Mouse (Mus musculus) embryonic facial prominence, embryonic 12.5 days (tissue): ENCODE data around the gene Slc25a48. TPM values are rescaled to one million over a fixed set of nuclear protein-coding genes. Genes with fewer than 3 reads are reported as not detected.
A peak's percentile ranks its signal among the peaks of the same experiment; 100 is the strongest.

Experiments
- ATAC-seq: fragments of 200-750 bp; cut with Nextera tagmentation; 2 replicates; pipeline ENCODE4 v1.8.0; 2017; ENCODE audit not compliant: insufficient number of reproducible peaks, insufficient read depth, low FRiP score, low TSS enrichment
- H3K27ac ChIP-seq: fragments of 300-500 bp; sonication (generic); 2 replicates; pipeline ENCODE4 v1.5.1; 2016; ENCODE audit warnings: mild to moderate bottlenecking
- H3K27me3 ChIP-seq: fragments of 300-500 bp; sonication (generic); 2 replicates; pipeline ENCODE4 v1.6.1; 2016; ENCODE audit warnings: mild to moderate bottlenecking, moderate library complexity
- H3K36me3 ChIP-seq: fragments of 300-500 bp; sonication (generic); 2 replicates; pipeline ENCODE4 v1.6.1; 2016; ENCODE audit warnings: mild to moderate bottlenecking
- H3K4me1 ChIP-seq: fragments of 300-500 bp; sonication (generic); 2 replicates; pipeline ENCODE4 v1.6.1; 2016
- H3K4me2 ChIP-seq: fragments of 300-500 bp; sonication (generic); replicated peaks from 2 replicates; pipeline ENCODE4 v1.6.1; 2016; ENCODE audit warnings: mild to moderate bottlenecking, moderate library complexity
- H3K4me3 ChIP-seq: fragments of 300-500 bp; sonication (generic); 2 replicates; pipeline ENCODE4 v1.5.1; 2016; ENCODE audit warnings: mild to moderate bottlenecking
- H3K9ac ChIP-seq: fragments of 300-500 bp; sonication (generic); 2 replicates; pipeline ENCODE4 v1.6.1; 2016; ENCODE audit warnings: mild to moderate bottlenecking, moderate library complexity
- H3K9me3 ChIP-seq: fragments of 300-500 bp; sonication (generic); 2 replicates; pipeline ENCODE4 v1.6.1; 2016; ENCODE audit warnings: mild to moderate bottlenecking, moderate library complexity
- WGBS: fragments of 180-500 bp; shearing (Covaris S2); methylation state at CpG from one replicate; pipeline ENCODE4 v1.1.7; 2016; 5-methylcytosine and 5-hydroxymethylcytosine counted together
- polyA plus RNA-seq: library from polyadenylated mRNA; unstranded; fragments of >200 nt; fragmentation: Nextera tagmentation; extraction: Ambion mirVana; gene quantifications from 2 replicates; pipeline ENCODE4 v1.2.1, GENCODE M21; 2016

Slc25a48 gene
- polyA plus RNA-seq: 0.05 and 0.19 TPM in 2 replicates

DNA sequence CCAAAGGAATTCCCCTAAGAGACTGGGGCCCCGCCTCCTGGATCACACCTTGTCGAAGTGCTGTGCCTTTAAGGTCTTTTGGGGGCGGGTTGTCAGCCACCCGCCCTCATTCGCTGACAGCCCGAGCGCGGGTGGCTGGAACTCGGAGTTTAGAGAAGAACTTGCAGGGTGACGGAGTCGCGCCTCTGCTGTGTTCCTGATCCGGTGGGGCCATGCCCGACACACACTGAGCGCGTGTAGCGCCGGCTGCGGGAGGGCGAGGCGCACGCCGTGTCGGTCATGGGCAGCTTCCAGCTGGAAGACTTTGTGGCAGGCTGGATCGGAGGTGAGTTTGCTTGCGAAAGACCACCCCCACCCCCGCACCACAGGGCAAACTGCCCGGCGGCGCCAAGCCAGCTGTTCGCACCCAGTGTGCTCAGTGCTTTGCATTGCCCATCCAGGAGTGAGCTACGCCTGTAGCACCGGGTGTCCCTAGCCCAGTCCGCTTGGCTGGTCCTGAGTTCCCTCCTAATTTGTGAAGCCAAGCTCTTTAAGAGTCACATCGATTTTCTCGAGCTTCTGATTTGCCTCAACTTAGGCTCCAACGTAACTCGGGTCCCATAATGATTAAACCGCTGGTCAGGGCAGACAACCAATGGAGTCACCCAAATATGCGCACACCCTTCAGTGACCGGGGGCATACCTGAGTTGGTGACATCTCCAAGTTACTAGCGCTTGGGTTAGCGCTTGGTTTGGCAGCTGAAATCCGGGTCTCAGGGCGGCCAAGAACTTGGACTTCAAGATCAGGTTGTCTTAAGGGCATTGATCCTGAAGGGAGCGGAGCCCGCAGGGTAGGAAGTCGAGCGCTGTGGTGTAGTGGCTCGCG lies at the start of gene Slc25a48:
Slc25a48 (plus strand) TSS at position 145 of the 865 bp plus-strand sequence.
- Histone ChIP-seq H3K4me2 (peak within 1 kb of the TSS; percentile 65), H3K27me3 (peaks cover 62% of the 10 kb centered on the region), H3K4me3 (peak within 1 kb of the TSS; percentile 40), H3K27ac (no peak within 1 kb of the TSS), H3K4me1 (peaks cover 21% of the 10 kb centered on the region; the same call in 1 of the 2 replicates), H3K9ac (peak within 1 kb of the TSS; percentile 29; the same call in 1 of the 2 replicates), H3K36me3 (no peaks in the 10 kb centered on the region), H3K9me3 (0 out of 2 replicates have a peak, but pooled peaks cover 4% of the 10 kb centered on the region)
- WGBS: 4% methylated on average over 51 of the region's 51 CpGs
- ATAC-seq: no peak

DNA sequence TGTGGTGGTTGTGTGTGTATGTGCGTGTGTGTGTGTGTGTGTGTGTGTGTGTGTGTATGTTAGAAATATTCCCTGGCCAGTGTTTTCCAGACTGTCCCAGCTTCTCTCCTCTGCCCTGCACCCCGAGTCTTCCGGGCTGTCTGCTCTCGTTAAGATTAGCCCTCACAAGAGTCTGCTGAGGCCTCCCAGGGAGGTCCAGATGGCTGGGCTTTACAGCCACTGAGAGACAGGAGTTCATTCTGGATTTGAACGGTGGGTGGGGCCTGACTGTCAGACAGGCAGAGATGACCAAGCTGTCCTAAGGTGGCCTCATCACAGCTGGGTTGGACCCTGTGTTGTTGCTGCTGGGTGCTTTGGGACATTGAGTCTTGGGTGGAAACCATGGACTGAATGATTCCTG lies 40.6 kb upstream of the Slc25a48 start:
- ATAC-seq: no peak
- Histone ChIP-seq H3K4me3 (no peak overlapping the region), H3K27ac (no peak overlapping the region), H3K27me3 (0 out of 2 replicates have a peak, but pooled peaks cover 3% of the 10 kb centered on the region), H3K36me3 (no peaks in the 10 kb centered on the region), H3K4me1 (0 out of 2 replicates have a peak, but pooled peaks cover 4% of the 10 kb centered on the region), H3K9ac (no peak overlapping the region), H3K4me2 (no peak overlapping the region), H3K9me3 (no peaks in the 10 kb centered on the region)
- 45% methylated on average over 5 of the region's 5 CpGs for WGBS

DNA sequence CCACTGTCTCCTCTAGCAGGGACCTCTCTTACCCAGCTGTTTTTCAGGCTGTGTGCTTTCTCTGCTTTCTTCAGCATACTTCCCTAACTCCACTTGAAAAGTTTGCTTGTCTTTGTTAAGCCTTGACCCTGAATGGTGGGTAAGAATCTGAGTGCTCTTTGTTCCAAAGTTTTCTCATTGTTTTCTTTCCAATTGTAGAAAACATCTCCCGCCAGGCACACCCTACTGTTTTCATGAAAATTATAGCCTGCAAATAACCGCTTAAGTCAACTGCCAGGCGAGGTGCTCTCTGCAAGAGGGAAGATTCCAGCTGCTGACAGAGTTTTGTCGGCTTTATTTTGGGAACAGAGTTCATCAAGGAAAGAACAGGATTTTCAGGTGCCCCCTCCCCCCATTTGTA lies 37.0 kb upstream of the Slc25a48 start:
- no peaks in the 10 kb centered on the region for H3K36me3 ChIP-seq
- no peak overlapping the region for H3K4me2 ChIP-seq
- no peak overlapping the region for H3K4me3 ChIP-seq
- no peak for ATAC-seq
- 57% methylated on average over 4 of the region's 4 CpGs for WGBS
- H3K27me3 ChIP-seq: no peaks in the 10 kb centered on the region
- H3K9ac ChIP-seq: no peak overlapping the region
- peaks cover 16% of the 10 kb centered on the region for H3K4me1 ChIP-seq
- H3K9me3 ChIP-seq: no peaks in the 10 kb centered on the region
- no peak overlapping the region for H3K27ac ChIP-seq

DNA sequence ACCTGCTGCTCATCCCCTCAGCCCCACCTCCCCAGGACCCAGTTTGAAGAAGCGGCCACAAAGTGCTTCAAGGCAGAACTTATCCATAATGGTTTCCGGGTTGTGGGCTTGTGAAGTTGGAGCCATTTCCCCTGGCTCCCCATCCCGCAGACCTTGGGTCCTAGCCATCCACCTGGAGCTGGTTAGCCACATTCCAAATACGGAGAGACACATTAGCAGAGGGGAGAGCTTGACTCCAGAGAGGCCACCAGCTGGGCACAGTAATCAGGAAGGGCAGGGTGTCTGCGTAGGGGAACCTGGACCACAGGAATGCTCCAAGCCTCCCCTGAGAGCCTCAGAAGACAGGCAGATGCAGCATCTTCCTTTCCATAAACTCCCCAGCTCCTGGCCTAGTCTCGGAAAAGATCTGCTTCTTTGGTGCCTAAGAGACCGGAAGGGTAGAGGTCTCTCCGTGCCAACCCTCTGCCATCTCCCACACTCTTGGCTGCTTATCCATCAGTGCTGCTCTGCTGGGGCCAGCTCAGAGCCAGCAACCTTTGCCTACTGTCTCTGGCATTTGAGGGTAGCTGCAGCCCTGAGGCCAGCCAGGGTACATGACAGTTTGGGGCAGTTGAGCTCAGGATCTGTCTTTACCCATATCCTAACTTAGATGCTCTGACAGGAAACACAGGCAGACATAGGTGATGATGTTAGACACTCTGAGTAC lies 34.6 kb upstream of the Slc25a48 start:
- peaks cover 12% of the 10 kb centered on the region for H3K4me1 ChIP-seq
- H3K36me3 ChIP-seq: no peaks in the 10 kb centered on the region
- H3K4me3 ChIP-seq: no peak overlapping the region
- WGBS: 49% methylated on average over 8 of the region's 8 CpGs
- no peak overlapping the region for H3K9ac ChIP-seq
- no peak overlapping the region for H3K4me2 ChIP-seq
- no peaks in the 10 kb centered on the region for H3K9me3 ChIP-seq
- H3K27ac ChIP-seq: no peak overlapping the region; the same call in 1 of the 2 replicates
- no peaks in the 10 kb centered on the region for H3K27me3 ChIP-seq
- no peak for ATAC-seq

DNA sequence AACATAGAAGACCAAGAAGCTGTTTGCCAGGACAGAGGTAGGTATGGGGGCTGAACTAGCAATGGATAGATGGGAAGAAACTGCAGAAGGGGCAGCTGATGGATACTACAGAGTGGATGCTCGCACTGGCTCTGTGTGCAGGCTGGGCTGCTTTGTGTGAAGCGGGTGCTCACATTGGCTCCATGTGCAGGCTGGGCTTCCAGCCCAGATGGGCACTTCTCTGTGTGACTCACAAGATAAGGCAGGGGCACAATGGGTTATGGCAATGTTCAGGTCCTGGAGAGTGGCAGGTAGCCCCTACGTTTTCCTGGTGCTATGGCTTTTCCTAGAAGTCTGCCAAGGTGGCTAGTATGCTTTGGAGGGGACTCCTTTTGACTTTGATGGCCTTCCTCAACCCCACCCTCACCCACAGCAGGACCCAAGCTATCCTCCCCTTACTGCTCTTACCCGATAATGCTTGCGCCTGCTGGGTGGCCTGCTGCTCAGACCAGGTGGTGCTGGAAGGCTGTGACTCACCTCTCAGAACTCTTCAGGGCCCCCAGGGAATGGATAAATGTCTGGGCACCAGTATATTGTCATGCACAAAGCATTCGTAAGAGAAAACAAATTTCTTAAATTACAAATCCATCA lies 33.5 kb upstream of the Slc25a48 start:
- no peak for ATAC-seq

DNA sequence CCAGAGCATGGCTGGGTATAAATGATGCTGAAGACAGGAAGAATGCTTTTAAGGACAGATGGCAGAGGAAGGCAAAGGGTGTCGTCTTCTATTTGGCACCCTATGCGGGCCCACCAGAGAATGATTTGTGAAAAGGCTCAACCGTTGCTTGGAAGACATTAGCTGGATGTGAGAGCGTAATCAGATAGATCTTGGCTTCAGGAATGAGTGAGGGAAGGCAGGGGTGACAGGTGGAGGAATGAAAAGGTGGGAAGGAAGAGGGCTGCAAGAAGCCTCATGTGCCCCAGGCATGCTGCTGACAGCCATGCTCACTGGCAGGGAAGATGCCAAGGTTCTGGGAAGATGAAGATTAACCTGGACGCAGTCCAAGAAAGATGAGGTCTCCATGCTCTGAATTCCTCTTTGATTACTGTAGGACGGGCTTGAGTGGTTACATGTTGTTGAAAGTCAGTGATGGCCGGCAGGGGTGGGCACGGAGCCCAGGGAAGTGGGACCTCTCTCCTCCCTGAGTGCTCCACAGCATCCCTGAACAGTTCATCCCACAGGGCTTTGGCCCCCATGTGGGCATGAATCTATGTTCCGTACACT lies 25.8 kb upstream of the Slc25a48 start:
- 86% methylated on average over 9 of the region's 9 CpGs for WGBS
- Histone ChIP-seq H3K27ac (no peak overlapping the region), H3K9ac (no peak overlapping the region), H3K27me3 (0 out of 2 replicates have a peak, but pooled peaks cover 3% of the 10 kb centered on the region), H3K36me3 (no peaks in the 10 kb centered on the region), H3K9me3 (peaks cover 2% of the 10 kb centered on the region; the same call in 1 of the 2 replicates), H3K4me1 (peaks cover 3% of the 10 kb centered on the region; the same call in 1 of the 2 replicates), H3K4me3 (no peak overlapping the region), H3K4me2 (no peak overlapping the region)
- ATAC-seq: no peak

More for the DNA sequence above, 33.5 kb upstream of the Slc25a48 start:
- Histone ChIP-seq H3K36me3 (no peaks in the 10 kb centered on the region), H3K27me3 (no peaks in the 10 kb centered on the region), H3K27ac (no peak overlapping the region), H3K4me3 (no peak overlapping the region), H3K4me1 (peaks cover 15% of the 10 kb centered on the region), H3K4me2 (no peak overlapping the region), H3K9me3 (no peaks in the 10 kb centered on the region), H3K9ac (no peak overlapping the region)
- WGBS: 66% methylated on average over 6 of the region's 6 CpGs

DNA sequence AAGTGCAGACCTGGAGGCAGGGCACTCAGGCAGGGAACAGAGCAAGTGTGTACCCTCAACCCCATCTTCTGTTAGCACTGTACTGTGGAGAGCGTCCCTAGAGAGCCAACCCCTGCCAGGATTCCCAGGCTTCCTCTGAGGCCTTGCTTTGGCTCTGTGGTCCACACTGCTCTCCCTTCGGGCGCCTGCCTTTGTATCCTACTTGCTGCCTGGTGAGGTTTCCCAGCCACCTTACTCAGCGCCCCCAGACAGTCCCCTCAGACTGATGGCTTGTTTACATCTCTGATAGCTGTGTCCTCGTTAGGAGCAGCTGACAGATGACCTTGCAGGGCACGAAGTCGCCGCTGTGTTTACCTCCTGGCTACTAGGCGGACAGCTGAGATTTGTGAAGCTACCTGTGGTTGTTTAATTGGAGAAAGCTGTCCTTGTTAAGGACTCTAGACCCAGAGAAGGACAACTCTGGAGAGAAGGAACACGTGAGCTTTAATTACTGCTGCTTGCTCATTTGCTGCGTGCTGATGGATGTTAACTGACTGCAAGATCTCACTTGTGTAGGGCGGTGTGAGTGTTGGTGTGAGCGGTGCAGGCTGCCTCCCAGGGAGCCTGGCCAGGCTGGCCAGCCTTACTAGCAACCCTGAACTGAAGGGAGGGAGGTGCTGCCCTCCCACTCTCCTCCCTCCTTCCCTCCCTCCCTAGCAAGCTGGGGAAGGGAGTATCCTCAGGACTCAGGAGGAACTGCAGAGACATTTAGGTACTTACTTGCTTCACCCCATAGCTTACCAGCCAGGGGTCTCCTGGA lies 19.3 kb upstream of the Slc25a48 start:
- H3K4me2 ChIP-seq: no peak overlapping the region
- H3K27ac ChIP-seq: no peak overlapping the region
- no peak overlapping the region for H3K9ac ChIP-seq
- H3K4me1 ChIP-seq: peaks cover 10% of the 10 kb centered on the region; the same call in 1 of the 2 replicates
- WGBS: 30% methylated on average over 13 of the region's 13 CpGs
- 0 out of 2 replicates have a peak, but pooled peaks cover 2% of the 10 kb centered on the region for H3K9me3 ChIP-seq
- no peak for ATAC-seq
- no peaks in the 10 kb centered on the region; the same call in 1 of the 2 replicates for H3K27me3 ChIP-seq
- H3K36me3 ChIP-seq: no peaks in the 10 kb centered on the region
- H3K4me3 ChIP-seq: no peak overlapping the region

DNA sequence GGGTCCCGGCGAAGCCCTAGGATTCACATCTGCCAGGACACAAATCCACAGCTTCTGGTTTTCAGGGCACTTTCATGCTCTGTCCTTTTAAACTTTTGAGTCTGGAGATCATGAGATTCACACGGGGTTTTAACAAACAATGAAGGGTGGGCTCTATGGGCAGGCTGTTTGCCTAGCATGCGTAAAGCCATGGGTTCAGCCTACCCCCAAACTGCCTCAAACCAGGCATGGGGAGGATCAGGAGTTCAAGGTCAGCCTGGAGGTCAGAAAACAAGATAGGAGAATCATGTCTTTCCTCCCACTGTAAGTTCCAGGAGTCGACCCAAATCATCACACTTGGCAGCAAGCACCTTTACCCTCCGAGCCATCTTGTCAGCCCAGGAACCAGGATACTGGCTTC lies 18.6 kb upstream of the Slc25a48 start:
- ATAC-seq: no peak
- 72% methylated on average over 6 of the region's 6 CpGs for WGBS

DNA sequence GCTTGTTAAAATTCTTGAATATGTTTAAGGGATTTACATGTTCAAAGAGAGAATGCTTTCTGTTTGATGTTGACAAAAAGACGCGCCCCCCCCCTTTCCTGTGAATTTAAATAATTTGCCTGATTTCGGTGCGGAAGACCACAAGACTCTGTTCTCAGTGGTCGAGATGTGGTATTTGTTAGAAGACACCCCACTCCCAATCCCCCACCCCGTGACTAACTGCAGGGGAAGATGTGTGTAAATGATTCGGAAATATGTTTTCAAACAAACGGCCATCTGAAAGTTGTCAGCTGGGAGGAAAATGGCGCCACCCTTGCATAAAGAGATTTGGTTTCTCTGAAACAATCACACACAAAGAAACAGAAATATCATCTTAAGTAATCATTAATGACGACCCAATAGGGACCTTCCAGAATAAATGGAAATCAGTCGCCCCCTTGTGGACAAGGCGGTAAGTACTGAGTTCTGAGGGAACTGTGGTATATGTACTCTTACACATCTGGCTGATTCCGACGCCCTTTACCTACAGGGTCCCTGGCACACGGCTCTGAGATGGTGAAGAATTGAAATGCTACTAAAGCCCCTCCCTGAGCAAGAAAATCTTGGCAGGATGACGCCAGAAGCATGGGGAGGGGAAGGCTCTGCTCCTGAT lies 16.0 kb upstream of the Slc25a48 start:
- ATAC-seq: no peak
- Histone ChIP-seq H3K27ac (peak overlapping the region; percentile 61), H3K9ac (no peak overlapping the region), H3K27me3 (no peaks in the 10 kb centered on the region; the same call in 1 of the 2 replicates), H3K9me3 (no peaks in the 10 kb centered on the region), H3K36me3 (no peaks in the 10 kb centered on the region), H3K4me1 (peaks cover 10% of the 10 kb centered on the region; the same call in 1 of the 2 replicates), H3K4me2 (no peak overlapping the region; the same call in 1 of the 2 replicates), H3K4me3 (no peak overlapping the region)
- WGBS: 17% methylated on average over 16 of the region's 16 CpGs

More for the DNA sequence above, 18.6 kb upstream of the Slc25a48 start:
- Histone ChIP-seq H3K4me1 (peaks cover 10% of the 10 kb centered on the region; the same call in 1 of the 2 replicates), H3K36me3 (no peaks in the 10 kb centered on the region), H3K4me3 (no peak overlapping the region), H3K27ac (no peak overlapping the region), H3K27me3 (no peaks in the 10 kb centered on the region; the same call in 1 of the 2 replicates), H3K9ac (no peak overlapping the region), H3K4me2 (no peak overlapping the region), H3K9me3 (0 out of 2 replicates have a peak, but pooled peaks cover under 1% of the 10 kb centered on the region)

DNA sequence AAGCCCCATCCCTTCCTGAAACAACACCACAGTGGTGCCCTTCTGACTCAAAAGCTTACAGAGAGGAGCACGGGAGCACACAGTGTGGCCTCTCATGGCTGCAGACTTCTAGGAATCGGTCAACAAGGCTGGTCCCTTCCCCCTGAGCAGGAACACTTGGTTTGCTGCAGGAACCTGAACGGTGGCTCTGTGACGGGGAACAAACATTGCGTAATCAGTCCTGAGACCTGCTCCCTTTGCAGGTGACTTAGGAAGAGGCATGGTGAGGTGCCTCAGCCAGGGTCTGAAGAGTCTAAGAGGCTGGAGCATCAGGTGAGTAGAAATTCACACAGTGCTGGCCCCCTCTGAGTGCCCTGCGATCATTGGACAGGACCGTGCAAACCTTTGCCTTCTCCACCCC lies 12.2 kb upstream of the Slc25a48 start:
- Histone ChIP-seq H3K4me1 (peaks cover 5% of the 10 kb centered on the region; the same call in 1 of the 2 replicates), H3K4me3 (no peak overlapping the region), H3K27me3 (no peaks in the 10 kb centered on the region), H3K36me3 (no peaks in the 10 kb centered on the region), H3K9ac (no peak overlapping the region), H3K9me3 (no peaks in the 10 kb centered on the region), H3K27ac (no peak overlapping the region), H3K4me2 (no peak overlapping the region)
- WGBS: 83% methylated on average over 7 of the region's 7 CpGs
- no peak for ATAC-seq
